Mouse (Mus musculus) heart, adult 18-20 months (tissue): ENCODE results near the gene Ugt2b38. TPM values are rescaled to one million over a fixed set of nuclear protein-coding genes. Genes with fewer than 3 reads are reported as not detected.
"Not testable (repeated sequence)": the region's sequence is repeated elsewhere in the genome, so short reads cannot be mapped to it uniquely, and the experiment has no call there.

Experiments used
- DNase-seq, 2 experiments: peaks; one replicate each; pipeline ENCODE4 v3.0.0; 2021 to 2022; ENCODE audit warnings: mixed read lengths in 1 of 2
- long read RNA-seq, 2 experiments: library from polyadenylated mRNA; stranded (forward); transcript quantifications; one replicate each; pipeline ENCODE4 v2.0.0; 2021
- total RNA-seq, 2 experiments: library from RNA; stranded (reverse); gene quantifications; 2 replicates each; pipeline ENCODE4 v1.2.3; 2021

Gene Ugt2b38
- total RNA-seq: not detected
- long read RNA-seq, experiment 1: 0 reads
- long read RNA-seq, experiment 2: 0 reads

GRCm38 (mm10) chr5:87424041-87424440, at the start of gene Ugt2b38:
Gene Ugt2b38 (minus strand): TSS chr5:87424203.
- not testable (repeated sequence) for DNase-seq

DNA sequence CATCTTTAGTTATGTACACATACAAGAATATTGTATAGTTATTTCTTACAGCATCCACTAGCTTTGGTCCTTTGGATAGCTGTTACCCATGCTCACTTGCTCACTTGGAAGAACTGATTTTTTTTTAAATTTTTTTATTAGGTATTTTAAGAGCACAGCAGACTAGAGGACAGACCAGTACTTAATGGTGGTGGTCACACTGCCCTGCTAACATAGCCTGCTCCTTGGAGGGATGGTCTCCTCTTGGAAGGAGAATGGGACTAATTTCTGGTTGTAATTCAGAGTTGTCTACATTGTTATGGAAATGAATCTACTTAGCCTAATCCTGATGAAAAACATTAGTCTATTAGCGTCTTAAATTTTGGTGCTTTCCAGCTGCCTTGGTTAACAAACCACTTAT, 34.8 kb upstream of the Ugt2b38 start:
- no peak for DNase-seq

GRCm38 (mm10) chr5:87457701-87458100, 33.7 kb upstream of the Ugt2b38 start:
- no peak for DNase-seq

DNA sequence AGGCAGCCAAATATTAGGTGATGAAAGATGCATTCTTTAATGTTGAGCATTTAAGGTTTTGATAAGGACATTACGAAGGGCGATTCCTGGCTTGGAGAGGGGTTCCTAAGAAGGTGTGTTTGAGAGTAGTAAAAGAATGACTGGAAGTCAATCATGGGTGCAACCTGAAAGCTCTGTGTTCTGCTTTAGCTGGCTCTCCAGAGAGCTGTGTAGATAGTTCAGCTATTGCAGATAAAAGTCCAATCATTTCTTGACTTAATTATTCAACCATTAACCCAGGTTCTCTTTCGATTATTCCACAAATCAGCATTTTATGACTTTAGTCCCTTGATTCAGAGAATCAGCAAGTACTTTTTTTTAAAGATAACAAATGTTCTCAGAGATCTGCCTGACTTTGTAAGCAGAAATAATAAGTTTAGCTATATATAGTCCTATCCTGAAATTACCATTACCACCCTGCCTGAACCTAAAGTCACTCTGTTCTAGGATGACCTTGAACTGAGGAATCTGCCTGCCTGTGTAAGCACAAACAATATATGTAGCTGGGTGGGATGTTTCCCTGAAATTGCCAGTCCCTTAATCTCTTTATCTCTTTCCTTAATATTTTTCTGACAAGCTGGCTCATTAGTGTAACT, 32.3 kb upstream of the Ugt2b38 start:
- no peak for DNase-seq

GRCm38 (mm10) chr5:87455519-87455918, 31.5 kb upstream of the Ugt2b38 start:
- DNase-seq: no peak

DNA sequence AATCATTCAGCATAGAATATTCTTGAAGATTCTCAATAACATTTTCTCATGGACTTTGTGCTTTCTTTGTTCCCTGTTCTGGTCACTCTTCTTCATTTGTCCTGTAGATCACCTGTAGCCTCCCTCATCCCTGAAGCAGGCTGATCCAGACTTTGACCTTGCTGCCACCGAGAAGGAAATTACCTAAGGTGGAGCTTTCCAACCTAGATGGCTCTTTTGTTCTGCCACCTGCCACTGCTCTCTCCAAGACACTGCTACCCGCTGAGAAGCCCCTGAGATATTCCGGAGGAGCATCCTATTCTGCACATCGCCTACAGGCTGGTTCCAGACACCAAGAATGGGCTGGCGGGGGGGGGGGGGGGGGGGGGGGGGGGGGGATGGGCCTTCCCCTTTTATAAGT, 28.5 kb upstream of the Ugt2b38 start:
- not testable (repeated sequence) for DNase-seq

- DNase-seq: no peak
Observed at GRCm38 (mm10) chr5:87436264-87436663, 12.3 kb upstream of the Ugt2b38 start.

DNA sequence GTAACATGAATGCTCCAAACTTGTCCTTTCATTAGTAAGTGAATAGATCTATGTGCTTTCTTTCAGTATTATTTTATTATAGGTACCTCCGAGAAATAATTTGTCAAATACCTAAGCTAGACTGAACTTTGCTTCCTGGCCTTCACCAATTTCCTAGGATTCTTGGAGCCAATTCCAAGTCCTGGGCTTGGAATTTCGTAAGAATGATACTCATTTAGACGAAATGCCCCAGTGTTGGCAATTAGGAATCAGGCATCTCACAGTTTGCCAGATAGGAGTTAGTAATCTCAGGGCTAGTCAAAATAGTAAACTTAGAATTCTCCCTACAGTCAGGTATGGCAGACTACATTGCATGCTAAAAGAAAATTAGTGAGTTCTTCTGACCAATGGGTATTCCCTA, 1.7 kb upstream of the Ugt2b38 start:
- DNase-seq: no peak

- DNase-seq: no peak
Observed at GRCm38 (mm10) chr5:87396968-87397367, 27.0 kb downstream of the Ugt2b38 start.

DNA sequence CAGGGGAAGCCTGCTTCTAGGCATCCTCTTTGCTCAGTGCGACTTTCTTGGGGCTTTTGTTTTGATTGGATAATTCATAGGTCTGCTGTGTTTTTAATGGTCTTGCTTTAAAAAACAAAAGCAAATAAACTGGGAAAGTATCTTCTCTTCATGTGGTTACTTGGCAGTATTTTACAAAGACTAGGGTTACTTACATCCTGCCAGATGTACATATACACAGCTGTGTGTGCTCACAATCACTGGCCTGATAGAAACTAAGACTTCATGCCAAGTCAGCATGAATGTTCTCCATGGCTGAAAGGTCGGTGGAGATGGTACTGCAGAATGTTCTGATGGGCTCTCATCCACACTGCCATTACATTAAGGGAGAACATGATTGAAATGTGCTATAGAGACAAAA, 33.2 kb downstream of the Ugt2b38 start:
- no peak for DNase-seq

DNA sequence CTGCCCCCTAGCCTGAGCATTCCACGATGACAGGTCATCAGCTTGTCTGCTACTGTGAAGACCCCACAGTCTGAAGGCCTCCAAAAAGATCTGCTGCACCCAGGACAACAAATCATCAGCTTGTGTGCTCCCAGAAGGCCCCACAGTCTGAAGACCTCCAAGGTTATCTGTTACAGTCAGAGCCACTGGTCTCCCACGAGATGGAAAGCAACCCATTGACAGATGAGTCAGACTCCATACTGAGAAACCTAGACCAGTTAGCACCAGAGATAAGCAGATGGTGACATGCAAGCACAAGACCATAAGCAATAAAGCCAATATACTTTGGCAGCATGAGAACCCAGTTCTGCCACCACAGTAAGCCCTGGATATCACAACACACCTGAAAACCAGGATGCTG, 43.8 kb downstream of the Ugt2b38 start:
- no peak for DNase-seq

GRCm38 (mm10) chr5:87379825-87380224, 44.2 kb downstream of the Ugt2b38 start:
- no peak for DNase-seq

- no peak for DNase-seq
Observed at GRCm38 (mm10) chr5:87375874-87376383, 48.1 kb downstream of the Ugt2b38 start.

- no peak for DNase-seq
Observed at GRCm38 (mm10) chr5:87373502-87373863, 50.5 kb downstream of the Ugt2b38 start.

DNA sequence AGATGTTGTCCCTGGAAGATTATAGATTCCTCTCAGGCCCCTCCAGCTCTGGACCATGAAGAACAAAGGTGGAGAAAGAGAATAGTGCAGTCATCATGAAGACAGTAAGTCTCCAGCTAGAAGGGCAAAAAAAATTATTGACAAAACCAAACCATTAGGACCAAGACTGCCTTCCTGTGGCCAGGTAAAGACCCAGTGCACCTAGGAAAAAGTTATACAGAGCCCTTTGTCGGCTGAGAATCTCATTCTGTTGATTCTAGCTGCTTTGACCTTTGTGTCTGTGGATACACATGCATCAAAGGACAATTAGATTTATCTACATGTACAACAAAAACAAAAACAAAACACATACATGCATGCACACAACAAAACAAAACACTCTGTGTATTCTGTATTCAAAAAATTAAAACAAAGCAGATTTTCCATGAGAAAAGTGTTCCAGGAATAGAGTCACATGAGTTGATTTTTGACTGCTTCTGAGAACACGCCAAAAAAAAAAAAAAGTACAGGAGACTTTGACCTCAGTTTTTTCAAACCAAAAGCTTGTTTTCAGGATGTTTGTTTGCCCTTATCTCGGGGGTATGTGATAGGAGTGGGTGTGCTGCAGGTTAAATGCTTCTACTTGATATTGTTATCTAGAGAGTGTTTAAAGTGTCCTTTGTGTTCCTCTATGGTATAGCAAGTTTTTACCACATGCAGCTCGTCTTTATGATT, 51.1 kb downstream of the Ugt2b38 start:
- DNase-seq: not testable (repeated sequence)

Other genes starting within 250 kb of the Ugt2b38 start
- gene Ugt2b37, start 169.4 kb downstream of the Ugt2b38 start, total RNA-seq: not detected
- not detected for gene Ugt2a3, start 87.0 kb downstream of the Ugt2b38 start, total RNA-seq
- gene Ugt2a2, start 58.1 kb upstream of the Ugt2b38 start, total RNA-seq: not detected
- gene Gm43638, start 62.6 kb upstream of the Ugt2b38 start, total RNA-seq: not detected
- not detected for gene Ugt2a1, start 66.7 kb upstream of the Ugt2b38 start, total RNA-seq
- gene Sult1b1, start 114.0 kb upstream of the Ugt2b38 start, total RNA-seq: not detected
- gene Sult1d1, start 144.8 kb upstream of the Ugt2b38 start, total RNA-seq: under 1 TPM in 1 of 2 experiments, not detected in 1; 0.67 TPM
- gene Sult1e1, start 167.4 kb upstream of the Ugt2b38 start, total RNA-seq: under 1 TPM in 1 of 2 experiments, not detected in 1; 0.57 TPM
- not detected for gene Csn1s1, start 242.0 kb upstream of the Ugt2b38 start, total RNA-seq